Mouse (Mus musculus): ENCODE data around the gene Stfa3.
"Not testable (repeated sequence)": the region's sequence is repeated elsewhere in the genome, so short reads cannot be mapped to it uniquely, and the experiment has no call there.

The Stfa3 gene

GRCm38 (mm10) chr16:36455342-36455802 is at the start of gene Stfa3:
TSS of gene Stfa3 (minus strand) at chr16:36455392.
- DNase-seq (ENCODE audit: low spot score) = no peak

GRCm38 (mm10) chr16:36502286-36502685 is 47.1 kb upstream of the Stfa3 start:
- no peak for DNase-seq (ENCODE audit: low spot score)

GRCm38 (mm10) chr16:36492420-36492819 is 37.2 kb upstream of the Stfa3 start:
- no peak for DNase-seq (ENCODE audit: low spot score)

- DNase-seq (ENCODE audit: low spot score) = no peak
Observed at GRCm38 (mm10) chr16:36476866-36477265, 21.7 kb upstream of the Stfa3 start.

- no peak for DNase-seq (ENCODE audit: low spot score)
Observed at GRCm38 (mm10) chr16:36475530-36475929, 20.3 kb upstream of the Stfa3 start.

GRCm38 (mm10) chr16:36474849-36475248 is 19.7 kb upstream of the Stfa3 start:
- no peak for DNase-seq (ENCODE audit: low spot score)

GRCm38 (mm10) chr16:36473217-36474216 is 18.3 kb upstream of the Stfa3 start:
- DNase-seq (ENCODE audit: low spot score) = no peak

GRCm38 (mm10) chr16:36471066-36471633 is 16.0 kb upstream of the Stfa3 start:
- DNase-seq (ENCODE audit: low spot score) = no peak

GRCm38 (mm10) chr16:36469955-36470478 is 14.8 kb upstream of the Stfa3 start:
- no peak for DNase-seq (ENCODE audit: low spot score)

GRCm38 (mm10) chr16:36469367-36469766 is 14.2 kb upstream of the Stfa3 start:
- DNase-seq (ENCODE audit: low spot score) = no peak

GRCm38 (mm10) chr16:36468862-36469261 is 13.7 kb upstream of the Stfa3 start:
- DNase-seq (ENCODE audit: low spot score) = no peak

GRCm38 (mm10) chr16:36467936-36468335 is 12.7 kb upstream of the Stfa3 start:
- DNase-seq (ENCODE audit: low spot score) = no peak

- no peak for DNase-seq (ENCODE audit: low spot score)
Observed at GRCm38 (mm10) chr16:36465436-36465835, 10.2 kb upstream of the Stfa3 start.

- no peak for DNase-seq (ENCODE audit: low spot score)
Observed at GRCm38 (mm10) chr16:36464076-36464475, 8.9 kb upstream of the Stfa3 start.

- DNase-seq (ENCODE audit: low spot score) = no peak
Observed at GRCm38 (mm10) chr16:36460426-36460825, 5.2 kb upstream of the Stfa3 start.

GRCm38 (mm10) chr16:36420979-36421378 is 34.2 kb downstream of the Stfa3 start:
- not testable (repeated sequence) for DNase-seq (ENCODE audit: low spot score)

GRCm38 (mm10) chr16:36408357-36408756 is 46.8 kb downstream of the Stfa3 start, which contains the start of gene Stfa2:
TSS of gene Stfa2 (minus strand) at chr16:36408457.
- no peak for DNase-seq (ENCODE audit: low spot score)

All from yolk sac, embryonic 10.5 days (tissue).